Mouse (Mus musculus): ENCODE results near the gene Hoxd3.

DNA sequence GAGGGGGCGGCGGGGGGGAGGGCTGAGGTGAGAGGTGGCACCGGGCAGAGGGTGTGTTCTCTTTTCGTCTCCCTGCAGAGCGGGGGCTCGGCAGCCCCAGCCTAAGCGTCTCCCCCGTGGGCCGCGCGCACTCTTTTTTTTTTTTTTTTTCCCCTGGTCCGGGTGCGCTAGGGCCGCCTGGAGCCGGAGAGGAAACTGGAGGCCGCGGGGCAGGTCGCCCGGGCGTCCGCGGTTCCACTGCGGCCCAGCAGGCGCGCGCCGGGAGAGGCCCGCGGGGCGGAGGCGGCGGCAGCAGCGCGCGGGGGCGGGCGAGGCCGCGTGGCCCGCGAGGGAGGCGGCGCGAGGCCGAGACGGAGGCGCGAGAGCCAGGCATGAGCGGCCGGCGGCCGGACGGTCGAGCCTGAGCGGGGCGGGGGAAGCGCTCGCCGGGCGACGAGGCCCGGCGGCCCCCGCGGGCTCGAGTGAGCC is 6.7 kb upstream of the Hoxd3 start:
- TF ChIP-seq CTCF (IDR thresholded peaks at IDR 0.05; ENCODE audit: low read depth) = no peak
- no peak for TF ChIP-seq EP300 (optimal IDR thresholded peaks at IDR 0.05)

Data from stomach, postnatal 0 days (tissue).